Mouse (Mus musculus): Measurements from ENCODE around the gene Syne4. TPM values are rescaled to one million over a fixed set of nuclear protein-coding genes. Genes with fewer than 3 reads are reported as not detected.

The Syne4 gene
- total and polyA plus RNA-seq, 3 experiments: 0.26 to 5.3 (median 0.50) TPM

DNA sequence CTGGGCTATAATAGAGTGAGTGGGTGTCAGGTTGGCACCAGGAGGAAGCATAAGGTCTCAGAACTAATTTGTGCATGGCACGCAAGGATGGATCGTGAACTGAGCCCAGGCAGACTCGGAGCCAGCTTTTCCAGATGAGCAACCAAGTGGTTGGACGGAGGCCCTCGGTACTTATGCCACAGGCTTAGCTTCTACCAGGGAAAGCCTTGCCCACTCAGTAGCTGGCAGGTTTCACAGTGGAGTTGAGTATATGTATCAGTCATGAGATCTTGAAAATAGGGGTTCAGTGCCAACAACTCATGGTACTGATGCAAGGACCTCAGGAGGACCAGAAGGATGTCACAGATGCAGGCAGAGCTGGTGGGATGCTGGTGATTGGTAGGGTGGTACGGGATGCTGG, 21.1 kb downstream of the Syne4 start:
- Histone ChIP-seq H3K36me3 (ENCODE audit: control insufficient read depth, insufficient read depth, low read length) (no peaks in the 10 kb centered on the region), H3K9ac (ENCODE audit: low read depth, low read length) (no peak overlapping the region), H3K79me2 (replicated peaks; ENCODE audit: control insufficient read depth, insufficient read depth, low read length) (no peaks in the 10 kb centered on the region), H3K27ac (no peak overlapping the region), H3K4me3 (no peak overlapping the region), H3K27me3 (ENCODE audit: control insufficient read depth, insufficient read depth, low read length) (no peaks in the 10 kb centered on the region), H3K4me1 (ENCODE audit: control insufficient read depth, insufficient read depth, low read length) (peaks cover 2% of the 10 kb centered on the region)
- DNase-seq: no peak
- TF ChIP-seq EP300 (IDR thresholded peaks at IDR 0.05; ENCODE audit: insufficient read depth, low read depth, low read length): no peak
- TF ChIP-seq POLR2A (IDR thresholded peaks at IDR 0.05; ENCODE audit: insufficient read depth, low read depth, low read length): no peak
- no peak for TF ChIP-seq CTCF (IDR thresholded peaks at IDR 0.05)
- intact Hi-C loops (cut with DNase I): no loop called here
- 79% methylated on average over 6 of the region's 6 CpGs for WGBS

- H3K36me3 ChIP-seq (ENCODE audit: control insufficient read depth, insufficient read depth, low read length): no peaks in the 10 kb centered on the region
- no peaks in the 10 kb centered on the region for H3K79me2 ChIP-seq (replicated peaks; ENCODE audit: control insufficient read depth, insufficient read depth, low read length)
- intact Hi-C loops (cut with DNase I): no loop called here
- 3% methylated on average over 9 of the region's 9 CpGs for WGBS
- H3K4me1 ChIP-seq (ENCODE audit: control insufficient read depth, insufficient read depth, low read length): peaks cover 2% of the 10 kb centered on the region
- H3K27ac ChIP-seq: no peak overlapping the region
- H3K27me3 ChIP-seq (ENCODE audit: control insufficient read depth, insufficient read depth, low read length): no peaks in the 10 kb centered on the region
- peak; percentile 66 to 74 for DNase-seq
- H3K9ac ChIP-seq (ENCODE audit: low read depth, low read length): no peak overlapping the region
- TF ChIP-seq POLR2A (IDR thresholded peaks at IDR 0.05; ENCODE audit: insufficient read depth, low read depth, low read length): no peak
- peak; percentile 93 for TF ChIP-seq CTCF (IDR thresholded peaks at IDR 0.05)
- no peak overlapping the region for H3K4me3 ChIP-seq
Observed at GRCm38 (mm10) chr7:30336384-30336783, 21.8 kb downstream of the Syne4 start.

GRCm38 (mm10) chr7:30339432-30340109, 25.0 kb downstream of the Syne4 start:
- no peak for TF ChIP-seq POLR2A (IDR thresholded peaks at IDR 0.05; ENCODE audit: insufficient read depth, low read depth, low read length)
- TF ChIP-seq EP300 (IDR thresholded peaks at IDR 0.05; ENCODE audit: insufficient read depth, low read depth, low read length): no peak
- TF ChIP-seq CTCF (IDR thresholded peaks at IDR 0.05): no peak
- Histone ChIP-seq H3K9ac (ENCODE audit: low read depth, low read length) (no peak overlapping the region), H3K4me1 (ENCODE audit: control insufficient read depth, insufficient read depth, low read length) (no peaks in the 10 kb centered on the region), H3K36me3 (ENCODE audit: control insufficient read depth, insufficient read depth, low read length) (no peaks in the 10 kb centered on the region), H3K27me3 (ENCODE audit: control insufficient read depth, insufficient read depth, low read length) (no peaks in the 10 kb centered on the region), H3K4me3 (no peak overlapping the region), H3K27ac (no peak overlapping the region), H3K79me2 (replicated peaks; ENCODE audit: control insufficient read depth, insufficient read depth, low read length) (no peaks in the 10 kb centered on the region)
- no peak for DNase-seq
- intact Hi-C loops (cut with DNase I): no loop called here
- 50% methylated on average over 5 of the region's 5 CpGs for WGBS

DNA sequence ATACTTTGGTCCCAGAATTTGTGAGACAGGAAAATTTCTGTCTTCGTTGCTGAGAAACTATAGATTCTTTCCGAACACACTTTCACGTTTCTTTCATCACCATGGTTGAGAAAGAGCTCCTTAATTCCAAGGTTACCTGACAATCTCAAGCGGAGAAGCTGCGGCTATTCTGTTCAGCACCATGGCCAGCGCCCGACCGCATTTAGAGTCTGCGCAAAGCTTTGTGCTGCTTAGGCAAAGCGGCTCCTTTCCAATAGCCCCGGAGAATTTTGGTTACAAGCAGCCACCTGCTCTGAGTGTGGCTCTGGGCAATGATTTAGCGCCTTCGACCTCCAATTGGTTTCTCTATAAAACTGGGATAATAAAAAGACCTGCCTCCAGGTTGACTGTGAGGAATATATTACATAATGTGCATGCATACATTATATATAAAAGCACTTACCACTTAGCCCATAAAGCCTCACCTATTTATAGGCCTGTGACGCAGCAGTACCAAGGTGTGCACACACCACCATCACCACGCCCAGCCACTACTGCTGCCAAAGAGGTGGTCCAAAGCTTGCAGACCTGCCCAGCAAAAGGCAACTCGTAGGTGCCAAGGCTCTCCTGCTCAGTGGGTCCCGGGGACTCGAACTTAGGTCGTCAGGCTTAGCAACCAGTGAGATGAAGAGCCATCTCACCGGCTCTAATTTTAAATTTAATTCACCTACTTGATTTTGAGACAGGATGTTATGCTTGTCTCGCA, 32.2 kb downstream of the Syne4 start:
- Histone ChIP-seq H3K4me1 (ENCODE audit: control insufficient read depth, insufficient read depth, low read length) (no peaks in the 10 kb centered on the region), H3K36me3 (ENCODE audit: control insufficient read depth, insufficient read depth, low read length) (no peaks in the 10 kb centered on the region), H3K4me3 (no peak overlapping the region), H3K9ac (ENCODE audit: low read depth, low read length) (no peak overlapping the region), H3K27me3 (ENCODE audit: control insufficient read depth, insufficient read depth, low read length) (no peaks in the 10 kb centered on the region), H3K79me2 (replicated peaks; ENCODE audit: control insufficient read depth, insufficient read depth, low read length) (no peaks in the 10 kb centered on the region), H3K27ac (no peak overlapping the region)
- peak; percentile 30 to 68 for DNase-seq
- TF ChIP-seq POLR2A (IDR thresholded peaks at IDR 0.05; ENCODE audit: insufficient read depth, low read depth, low read length): no peak
- no peak for TF ChIP-seq CTCF (IDR thresholded peaks at IDR 0.05)
- TF ChIP-seq EP300 (IDR thresholded peaks at IDR 0.05; ENCODE audit: insufficient read depth, low read depth, low read length): no peak
- WGBS: 23% methylated on average over 21 of the region's 21 CpGs
- intact Hi-C loops (cut with DNase I): no loop called here

DNA sequence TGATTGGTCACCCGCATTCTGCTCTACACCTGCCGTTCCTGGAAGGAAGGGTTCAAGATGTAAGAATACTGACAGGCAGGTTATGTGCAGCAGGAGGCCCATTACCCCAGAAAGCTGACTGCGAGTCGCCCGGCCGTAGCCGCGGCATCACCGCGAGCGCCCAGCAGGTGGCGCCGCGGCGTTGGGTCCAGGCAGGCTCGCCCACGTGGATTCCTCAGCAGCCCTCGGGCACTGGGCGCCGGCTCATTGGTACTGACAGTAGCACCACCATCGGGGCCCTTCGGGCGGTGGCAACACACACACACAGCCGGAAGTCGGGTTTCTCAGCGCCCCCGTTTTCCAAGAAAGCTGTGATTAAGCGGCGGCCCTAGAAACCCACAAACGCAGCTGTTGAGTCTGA, 33.2 kb downstream of the Syne4 start:
- Histone ChIP-seq H3K9ac (ENCODE audit: low read depth, low read length) (no peak overlapping the region), H3K79me2 (replicated peaks; ENCODE audit: control insufficient read depth, insufficient read depth, low read length) (no peaks in the 10 kb centered on the region), H3K27me3 (ENCODE audit: control insufficient read depth, insufficient read depth, low read length) (no peaks in the 10 kb centered on the region), H3K4me1 (ENCODE audit: control insufficient read depth, insufficient read depth, low read length) (no peaks in the 10 kb centered on the region), H3K36me3 (ENCODE audit: control insufficient read depth, insufficient read depth, low read length) (no peaks in the 10 kb centered on the region), H3K4me3 (no peak overlapping the region), H3K27ac (no peak overlapping the region)
- peak; percentile 42 to 52 for DNase-seq
- intact Hi-C loops (cut with DNase I): no loop called here
- no peak for TF ChIP-seq POLR2A (IDR thresholded peaks at IDR 0.05; ENCODE audit: insufficient read depth, low read depth, low read length)
- peak; percentile 78 for TF ChIP-seq CTCF (IDR thresholded peaks at IDR 0.05)
- WGBS: 3% methylated on average over 30 of the region's 30 CpGs

DNA sequence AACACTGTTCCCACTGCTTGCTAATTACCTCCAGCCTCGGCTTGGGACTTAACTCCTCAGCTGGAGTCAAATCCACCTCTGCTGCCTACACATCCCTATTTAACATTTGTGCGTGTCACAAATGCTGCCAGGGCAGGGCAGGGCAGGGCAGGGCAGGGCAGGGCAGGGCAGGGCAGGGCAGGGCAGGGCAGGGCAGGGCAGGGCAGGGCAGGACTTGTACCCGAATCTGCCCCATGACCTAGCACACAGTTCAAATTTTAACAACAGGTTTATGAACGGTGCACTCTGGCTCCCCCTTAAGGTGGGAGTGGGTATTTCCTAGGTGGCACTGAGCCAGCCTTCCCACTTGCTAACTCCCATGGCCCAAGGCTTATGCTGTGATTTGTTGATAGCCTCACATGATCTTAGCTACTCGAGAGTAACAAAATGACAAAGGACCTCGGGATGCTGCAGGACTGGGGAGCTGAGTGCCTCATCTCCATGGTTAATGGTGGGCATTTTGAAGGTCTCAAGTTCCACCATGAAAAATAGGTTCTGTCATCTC, 38.7 kb downstream of the Syne4 start:
- peak; percentile 43 to 71 for DNase-seq
- H3K27me3 ChIP-seq (ENCODE audit: control insufficient read depth, insufficient read depth, low read length): no peaks in the 10 kb centered on the region
- no peaks in the 10 kb centered on the region; the same call in 1 of the 2 replicates for H3K4me1 ChIP-seq (ENCODE audit: control insufficient read depth, insufficient read depth, low read length)
- no peak for TF ChIP-seq POLR2A (IDR thresholded peaks at IDR 0.05; ENCODE audit: insufficient read depth, low read depth, low read length)
- TF ChIP-seq CTCF (IDR thresholded peaks at IDR 0.05): peak; percentile 84
- no peaks in the 10 kb centered on the region for H3K79me2 ChIP-seq (replicated peaks; ENCODE audit: control insufficient read depth, insufficient read depth, low read length)
- 12% methylated on average over 6 of the region's 6 CpGs for WGBS
- H3K27ac ChIP-seq: no peak overlapping the region
- H3K36me3 ChIP-seq (ENCODE audit: control insufficient read depth, insufficient read depth, low read length): no peaks in the 10 kb centered on the region
- H3K4me3 ChIP-seq: no peak overlapping the region
- no peak overlapping the region for H3K9ac ChIP-seq (ENCODE audit: low read depth, low read length)
- intact Hi-C loops (cut with DNase I): no loop called here
